Comparison of ENCODE assay signal across 8 mouse cellular contexts in genomic region chr1:134065241-134065809, GRCm38 (mm10). TPM values are rescaled to one million over a fixed set of nuclear protein-coding genes. Genes with fewer than 3 reads are reported as not detected.
DNase-seq lines count a peak whose midpoint lies in the region; ATAC-seq and TF ChIP-seq lines count a peak whose summit lies in the region.

No protein-coding gene starts in this region.

- H3K27ac ChIP-seq in kidney, adult 2 months (ENCODE audit: insufficient read depth, low read depth, low read length): no peak overlapping the region
- peak overlapping the region; percentile 58; the same call in 1 of the 2 replicates for H3K27ac ChIP-seq in embryonic facial prominence, embryonic 13.5 days
- H3K27ac ChIP-seq in intestine, embryonic 15.5 days: peak overlapping the region; percentile 55
- H3K27ac ChIP-seq in midbrain, embryonic 13.5 days: peak overlapping the region; percentile 96

- WGBS in kidney, adult 2 months: 47% methylated on average over 4 of the region's 4 CpGs
- 57% methylated on average over 4 of the region's 4 CpGs for WGBS in embryonic facial prominence, embryonic 13.5 days
- 32% methylated on average over 4 of the region's 4 CpGs for WGBS in intestine, embryonic 15.5 days
- 66% methylated on average over 4 of the region's 4 CpGs for WGBS in midbrain, embryonic 13.5 days

- no peaks in the 10 kb centered on the region for H3K36me3 ChIP-seq in kidney, adult 2 months (ENCODE audit: control insufficient read depth, insufficient read depth, low read length)
- H3K36me3 ChIP-seq in embryonic facial prominence, embryonic 13.5 days: no peaks in the 10 kb centered on the region
- H3K36me3 ChIP-seq in intestine, embryonic 15.5 days: no peaks in the 10 kb centered on the region
- no peaks in the 10 kb centered on the region for H3K36me3 ChIP-seq in midbrain, embryonic 13.5 days

- TF ChIP-seq CTCF in kidney, adult 2 months (conservative IDR thresholded peaks at IDR 0.05; ENCODE audit: insufficient read depth, insufficient read length, low read depth, low read length): no peak

- no peaks in the 10 kb centered on the region for H3K27me3 ChIP-seq in kidney, adult 2 months (replicated peaks; ENCODE audit: control insufficient read depth, insufficient read depth, low read length)
- H3K27me3 ChIP-seq in embryonic facial prominence, embryonic 13.5 days: no peaks in the 10 kb centered on the region
- H3K27me3 ChIP-seq in intestine, embryonic 15.5 days (replicated peaks): no peaks in the 10 kb centered on the region
- H3K27me3 ChIP-seq in midbrain, embryonic 13.5 days: no peaks in the 10 kb centered on the region

- DNase-seq in kidney, adult 2 months: peak; percentile 49
- DNase-seq in kidney, adult 8-10 months: no peak
- peak; percentile 69 for DNase-seq in yolk sac, embryonic 10.5 days (ENCODE audit: low spot score)
- no peak for DNase-seq in embryo, embryonic 11 days
- DNase-seq in cerebellum, adult 11 months: no peak

- no peak overlapping the region for H3K9ac ChIP-seq in embryonic facial prominence, embryonic 13.5 days
- no peak overlapping the region for H3K9ac ChIP-seq in intestine, embryonic 15.5 days
- no peak overlapping the region for H3K9ac ChIP-seq in midbrain, embryonic 13.5 days (replicated peaks)

- TF ChIP-seq POLR2A in kidney, adult 2 months (IDR thresholded peaks at IDR 0.05; ENCODE audit: low read depth, low read length): no peak

- H3K4me3 ChIP-seq in kidney, adult 2 months (ENCODE audit: insufficient read depth, low read depth, low read length): no peak overlapping the region
- no peak overlapping the region for H3K4me3 ChIP-seq in embryonic facial prominence, embryonic 13.5 days
- no peak overlapping the region for H3K4me3 ChIP-seq in intestine, embryonic 15.5 days (replicated peaks)
- no peak overlapping the region for H3K4me3 ChIP-seq in midbrain, embryonic 13.5 days (replicated peaks)

- H3K4me1 ChIP-seq in kidney, adult 2 months (ENCODE audit: control insufficient read depth, insufficient read depth, low read length): peaks cover 21% of the 10 kb centered on the region
- H3K4me1 ChIP-seq in embryonic facial prominence, embryonic 13.5 days: peaks cover 59% of the 10 kb centered on the region
- H3K4me1 ChIP-seq in intestine, embryonic 15.5 days (replicated peaks): peaks cover 70% of the 10 kb centered on the region
- peaks cover 83% of the 10 kb centered on the region for H3K4me1 ChIP-seq in midbrain, embryonic 13.5 days (replicated peaks)

- no peak for ATAC-seq in embryonic facial prominence, embryonic 13.5 days (ENCODE audit: insufficient number of reproducible peaks, insufficient read depth, low FRiP score, low TSS enrichment, low read depth)
- ATAC-seq in intestine, embryonic 15.5 days: no peak
- no peak for ATAC-seq in midbrain, embryonic 13.5 days

- H3K4me2 ChIP-seq in embryonic facial prominence, embryonic 13.5 days: no peak overlapping the region
- no peak overlapping the region for H3K4me2 ChIP-seq in intestine, embryonic 15.5 days (replicated peaks)
- H3K4me2 ChIP-seq in midbrain, embryonic 13.5 days (replicated peaks): no peak overlapping the region

- no peaks in the 10 kb centered on the region for H3K9me3 ChIP-seq in embryonic facial prominence, embryonic 13.5 days
- no peaks in the 10 kb centered on the region for H3K9me3 ChIP-seq in intestine, embryonic 15.5 days
- no peaks in the 10 kb centered on the region for H3K9me3 ChIP-seq in midbrain, embryonic 13.5 days

RNA-seq across cellular contexts. Expression of gene Btg2, which starts 13.6 kb away (rescaled TPM):
- polyA plus RNA-seq in kidney, adult 2 months (2012; rRNA removed): 20.3 and 23.7 TPM in 2 replicates
- 21.2 and 24.2 TPM in 2 replicates for polyA plus RNA-seq in embryonic facial prominence, embryonic 13.5 days (2015; fragmentation: Nextera tagmentation; extraction: Ambion mirVana)
- polyA plus RNA-seq in intestine, embryonic 15.5 days (2015; fragmentation: Nextera tagmentation; extraction: Ambion mirVana): 41.0 and 41.3 TPM in 2 replicates
- polyA plus RNA-seq in midbrain, embryonic 13.5 days (2015; fragmentation: Nextera tagmentation; extraction: Ambion mirVana): 109 and 110 TPM in 2 replicates

RNA-seq across cellular contexts. Expression of gene Fmod, which starts 28.3 kb away (rescaled TPM):
- 9.7 and 11.9 TPM in 2 replicates for polyA plus RNA-seq in kidney, adult 2 months (2012; rRNA removed)
- polyA plus RNA-seq in embryonic facial prominence, embryonic 13.5 days (2015; fragmentation: Nextera tagmentation; extraction: Ambion mirVana): 9.6 and 10.1 TPM in 2 replicates
- polyA plus RNA-seq in intestine, embryonic 15.5 days (2015; fragmentation: Nextera tagmentation; extraction: Ambion mirVana): 8.5 and 9.2 TPM in 2 replicates
- 5.5 and 5.7 TPM in 2 replicates for polyA plus RNA-seq in midbrain, embryonic 13.5 days (2015; fragmentation: Nextera tagmentation; extraction: Ambion mirVana)

RNA-seq across cellular contexts. Expression of gene Chit1, which starts 45.7 kb away (rescaled TPM):
- not detected in 2 replicates for polyA plus RNA-seq in kidney, adult 2 months (2012; rRNA removed)
- not detected in 2 replicates for polyA plus RNA-seq in embryonic facial prominence, embryonic 13.5 days (2015; fragmentation: Nextera tagmentation; extraction: Ambion mirVana)
- polyA plus RNA-seq in intestine, embryonic 15.5 days (2015; fragmentation: Nextera tagmentation; extraction: Ambion mirVana): not detected in 2 replicates
- polyA plus RNA-seq in midbrain, embryonic 13.5 days (2015; fragmentation: Nextera tagmentation; extraction: Ambion mirVana): 0.09 and 0.27 TPM in 2 replicates

Comparison
In these comparisons a context has a peak if more than half of its experiments do, and no peak if none do; other contexts are left out.
1. DNase-seq: peak in kidney, adult 2 months (single experiment) and yolk sac, embryonic 10.5 days (single experiment); none in kidney, adult 8-10 months (0 of 2), embryo, embryonic 11 days (single experiment) and cerebellum, adult 11 months (single experiment).